Mouse (Mus musculus) ES-CJ7 (cell line): ENCODE data around the gene Ush1g.
A peak's percentile ranks its signal among the peaks of the same experiment; 100 is the strongest.

Source experiments
- DNase-seq: peaks from one replicate; pipeline ENCODE4 v3.0.0; 2011; ENCODE audit warnings: low read depth, low spot score

Gene Ush1g

DNA sequence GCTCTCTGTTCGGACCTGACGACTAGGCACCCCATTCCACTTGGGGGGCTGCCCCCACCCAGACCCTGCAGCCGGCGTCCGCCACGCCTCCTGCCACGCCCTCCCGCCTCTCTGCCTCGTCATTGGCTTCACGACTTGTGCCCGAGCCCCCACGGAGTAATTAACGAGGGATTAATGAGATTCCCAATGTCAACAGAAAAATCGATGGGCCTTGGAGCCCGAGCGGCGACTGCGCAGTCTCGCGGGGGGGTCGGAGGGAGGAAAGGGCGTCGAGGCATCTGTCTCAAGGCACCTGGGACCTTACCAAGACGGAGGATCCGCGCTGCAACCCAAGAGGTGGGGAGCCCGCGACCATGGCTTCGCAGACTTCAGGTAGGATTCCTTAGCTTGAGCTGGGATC is 12.7 kb upstream of the Ush1g start, which contains the start of gene Otop3:
TSS of gene Otop3 (plus strand) at position 201 of the 400 bp plus-strand sequence.
- DNase-seq, result no peak

DNA sequence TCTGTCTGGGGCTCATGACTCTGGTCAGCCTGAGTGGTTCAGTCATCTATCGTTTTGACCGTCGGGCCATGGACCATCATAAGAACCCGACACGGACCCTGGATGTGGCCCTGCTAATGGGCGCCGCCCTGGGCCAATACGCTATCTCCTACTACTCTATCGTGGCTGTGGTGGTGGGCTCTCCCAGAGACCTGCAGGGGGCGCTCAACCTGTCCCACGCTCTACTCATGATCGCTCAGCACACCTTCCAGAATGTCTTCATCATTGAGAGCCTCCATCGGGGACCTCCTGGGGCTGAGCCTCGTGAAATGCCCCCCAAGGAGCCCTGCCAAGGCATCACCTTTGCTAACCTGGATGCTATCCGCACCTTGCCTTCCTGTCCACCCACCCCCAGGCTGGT is 7.5 kb upstream of the Ush1g start:
- peak; percentile 54 for DNase-seq

- DNase-seq, result no peak
Measured at GRCm38 (mm10) chr11:115326730-115327129, 4.9 kb upstream of the Ush1g start.

GRCm38 (mm10) chr11:115323354-115323753 is 1.5 kb upstream of the Ush1g start:
- no peak for DNase-seq

GRCm38 (mm10) chr11:115319704-115320383 is 2.0 kb downstream of the Ush1g start:
- peak; percentile 65 for DNase-seq

DNA sequence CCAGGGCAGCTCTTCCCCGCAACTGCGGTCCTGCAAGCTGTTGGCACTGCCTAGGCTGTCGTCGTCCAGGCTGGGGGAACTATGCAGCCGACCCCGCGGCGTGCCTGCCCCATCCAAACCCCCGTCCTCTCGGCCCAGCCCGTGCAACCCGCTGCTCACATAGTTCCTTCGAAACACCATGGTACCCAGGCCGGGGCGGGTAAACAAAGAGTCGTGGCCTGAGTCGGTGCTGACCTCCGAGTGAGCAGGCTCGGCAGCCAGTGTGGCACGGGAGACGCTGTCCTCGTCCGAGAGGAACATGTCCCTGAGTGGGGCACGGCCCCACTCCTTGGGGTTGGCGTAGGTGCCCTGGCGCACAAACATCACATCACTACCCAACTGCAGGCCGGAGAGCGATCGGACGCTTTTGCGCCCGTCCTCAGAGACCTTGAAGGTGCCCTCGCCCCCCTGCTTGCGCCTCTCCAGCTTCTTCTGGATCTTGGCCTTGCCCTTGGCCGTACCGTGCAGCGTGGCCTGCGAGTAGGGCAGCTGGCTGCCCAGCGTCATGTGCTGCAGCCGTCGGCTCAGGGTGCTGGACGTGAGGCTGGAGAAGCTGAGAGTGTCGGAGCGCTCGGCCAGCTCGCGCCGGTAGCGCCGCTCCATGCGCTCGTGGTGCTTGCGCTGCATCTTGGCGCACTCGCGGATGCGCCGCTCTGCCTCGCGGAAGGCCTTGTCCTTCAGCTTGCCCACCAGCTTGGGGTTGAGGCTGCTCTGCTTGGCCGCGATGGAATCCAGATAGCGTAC is 3.4 kb downstream of the Ush1g start:
- no peak for DNase-seq

DNA sequence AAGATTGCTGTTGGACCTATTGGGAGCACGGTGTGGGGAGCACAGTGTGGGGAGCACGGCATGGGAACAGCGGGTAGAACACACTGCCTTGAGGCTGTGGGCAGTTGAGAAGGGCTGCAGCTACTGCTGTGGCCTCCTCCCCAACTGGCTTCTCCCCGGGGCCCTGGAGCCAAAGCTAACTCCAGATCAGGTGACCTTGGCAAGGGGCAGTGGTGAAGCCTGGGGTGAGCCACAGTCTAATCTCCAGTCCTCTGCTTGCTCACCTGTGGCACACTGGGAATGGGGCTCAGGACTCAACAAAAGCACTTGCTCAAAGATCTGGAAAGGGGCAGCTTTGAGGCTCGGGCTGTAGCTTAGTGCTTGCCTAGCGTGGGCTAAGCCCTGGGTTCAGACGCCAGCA is 4.6 kb downstream of the Ush1g start:
- DNase-seq, result no peak

GRCm38 (mm10) chr11:115314249-115314648 is 7.6 kb downstream of the Ush1g start:
- no peak for DNase-seq

- no peak for DNase-seq
Measured at GRCm38 (mm10) chr11:115308781-115309180, 13.1 kb downstream of the Ush1g start.

- DNase-seq, result peak; percentile 39
Measured at GRCm38 (mm10) chr11:115306863-115307262, 15.0 kb downstream of the Ush1g start, which contains the start of gene Otop2. TSS of gene Otop2 (plus strand) at chr11:115307163.

DNA sequence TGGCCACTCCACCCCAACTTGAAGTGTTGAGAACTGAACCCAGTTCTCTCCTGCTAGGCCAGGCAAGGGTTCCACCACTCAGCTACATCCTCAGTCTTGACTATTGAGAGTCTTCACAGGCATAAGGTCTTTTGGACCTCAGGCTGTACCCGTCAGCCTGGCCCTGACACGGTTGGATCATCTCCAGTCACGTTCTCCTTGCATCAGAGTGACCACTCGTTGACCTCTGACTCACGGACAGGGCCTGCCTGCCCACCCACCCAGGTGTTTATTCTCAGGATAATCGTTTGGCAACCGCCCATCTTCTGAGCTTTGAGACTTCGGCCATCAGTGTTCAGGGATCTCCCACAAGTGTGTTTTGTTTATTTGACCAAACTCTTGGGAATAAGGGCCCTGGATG is 18.7 kb downstream of the Ush1g start:
- DNase-seq, result no peak

- DNase-seq, result no peak
Measured at GRCm38 (mm10) chr11:115301351-115301750, 20.5 kb downstream of the Ush1g start.

DNA sequence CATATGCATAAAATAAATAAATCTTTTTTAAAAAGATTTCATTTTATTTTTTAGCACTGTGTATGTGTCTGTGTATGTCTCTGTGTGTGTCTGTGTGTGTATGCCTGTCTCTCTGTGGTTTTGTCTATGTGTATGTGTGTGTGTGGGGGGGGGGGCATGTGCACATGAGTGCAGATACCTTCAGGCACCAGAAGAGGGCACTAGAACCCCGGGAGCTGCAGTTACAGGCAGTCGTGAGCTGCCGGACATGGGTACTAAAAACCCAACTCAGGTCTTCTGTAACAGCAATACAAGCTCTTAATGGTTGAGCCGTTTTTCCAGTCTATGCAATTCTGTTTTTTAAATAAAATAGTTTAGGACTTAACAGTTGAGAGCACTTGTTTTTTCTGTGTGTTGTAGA is 21.1 kb downstream of the Ush1g start:
- DNase-seq, result no peak

DNA sequence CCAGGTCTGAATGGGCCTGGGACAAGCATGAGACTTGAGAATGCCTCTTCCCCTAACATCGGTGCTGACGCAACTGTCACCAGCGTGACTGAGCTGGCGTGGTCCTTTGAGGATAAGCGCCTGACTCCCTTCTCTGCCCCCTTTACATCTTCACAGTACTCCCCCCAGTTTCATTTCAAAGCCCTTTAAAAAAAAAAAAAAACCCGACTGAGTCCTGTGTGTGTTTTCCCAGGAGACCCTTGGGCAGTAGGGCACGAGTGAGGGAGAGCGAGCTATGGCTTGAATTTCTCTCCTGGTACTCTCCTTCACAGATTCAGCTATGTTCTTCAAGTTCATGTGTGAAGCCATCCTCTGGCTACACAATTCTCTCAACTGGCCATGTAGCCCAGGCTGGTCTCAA is 23.7 kb downstream of the Ush1g start:
- DNase-seq, result no peak

DNA sequence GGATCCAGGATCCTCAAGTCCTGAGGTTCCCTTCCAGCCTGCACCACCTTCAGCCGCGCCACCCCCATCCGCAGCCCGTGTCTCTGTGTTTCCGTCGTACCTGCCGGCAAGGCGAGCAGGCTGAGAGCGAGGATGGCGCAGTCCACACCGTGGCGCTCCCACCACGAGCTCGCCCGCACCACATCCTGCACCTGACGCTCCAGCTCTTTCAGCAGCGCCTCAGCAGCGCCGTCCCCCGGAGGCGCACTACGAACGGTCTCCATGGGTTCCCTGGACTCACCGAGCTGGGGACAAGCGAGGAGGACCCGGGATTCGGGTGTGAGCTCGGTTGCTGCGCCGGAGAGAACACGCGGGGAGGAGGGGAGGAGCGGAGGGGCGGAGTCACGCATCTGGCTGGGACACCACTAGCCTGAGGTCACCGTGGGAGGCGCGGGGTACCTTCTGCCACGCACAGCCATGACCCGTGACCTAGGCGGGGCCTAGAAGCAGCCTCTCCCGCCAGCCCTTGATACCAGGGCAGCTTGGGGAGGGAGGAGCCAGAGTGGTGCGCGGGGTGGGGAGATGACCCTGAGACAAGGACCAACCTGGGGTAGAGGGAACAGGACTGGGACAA is 24.5 kb downstream of the Ush1g start, which contains the start of gene Fads6:
TSS of gene Fads6 (minus strand) at position 450 of the 613 bp plus-strand sequence.
- DNase-seq, result peak; percentile 75

GRCm38 (mm10) chr11:115296471-115297210 is 25.2 kb downstream of the Ush1g start:
- DNase-seq, result no peak

- DNase-seq, result no peak
Measured at GRCm38 (mm10) chr11:115295939-115296338, 25.9 kb downstream of the Ush1g start.

GRCm38 (mm10) chr11:115292631-115293375 is 29.0 kb downstream of the Ush1g start:
- peak; percentile 58 for DNase-seq

DNA sequence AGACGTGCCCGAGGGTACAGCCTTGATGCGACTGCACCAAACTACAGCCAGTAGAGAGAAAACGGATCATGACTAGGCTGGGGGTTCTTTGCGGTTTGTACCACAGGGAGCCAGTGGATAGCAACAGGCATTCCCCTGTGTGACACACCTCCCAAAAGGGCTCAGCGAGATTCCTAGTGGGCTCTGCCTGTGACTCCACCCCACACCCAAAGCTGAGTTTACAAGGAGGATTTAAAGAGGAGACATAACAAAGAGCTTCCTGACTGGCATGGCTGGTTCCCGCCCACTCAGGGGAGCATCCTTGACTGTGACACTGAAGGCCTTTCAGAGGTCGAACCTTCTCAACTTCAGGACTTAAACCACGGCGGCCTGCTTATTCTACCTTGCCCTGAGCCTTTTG is 30.3 kb downstream of the Ush1g start:
- peak; percentile 69 for DNase-seq

- DNase-seq, result no peak
Measured at GRCm38 (mm10) chr11:115290919-115291318, 30.9 kb downstream of the Ush1g start.

GRCm38 (mm10) chr11:115290314-115290713 is 31.5 kb downstream of the Ush1g start:
- DNase-seq, result no peak
